Mouse (Mus musculus): ENCODE measurements at regions not wholly inside any gene's neighbourhood (a gene's known extent, or its start where the extent isn't known, plus 50 kb on each side); places are given as distances from the start of the nearest gene placed in this dataset.

DNA sequence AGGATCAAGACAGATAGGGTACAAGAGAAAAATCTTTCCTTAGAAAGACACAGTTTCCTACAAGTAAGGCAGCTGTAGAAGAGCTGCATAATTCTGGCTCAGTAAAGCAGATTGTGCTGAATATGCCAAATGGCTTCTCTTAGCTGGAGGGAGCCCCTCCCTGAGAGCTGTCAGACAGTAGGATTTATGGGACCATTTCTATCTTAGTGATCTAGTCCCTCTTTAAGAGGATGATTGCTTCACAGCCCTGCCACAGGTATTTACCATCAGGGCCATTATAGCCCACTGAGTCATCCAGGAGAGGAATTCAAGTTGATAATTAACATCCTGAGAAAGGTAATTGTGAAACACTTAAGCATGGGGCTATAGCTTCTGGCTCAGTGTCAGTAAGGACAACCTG is 101.5 kb upstream of the Cypt1 start:
- intact Hi-C loops (cut with DNase I), result no loop called here
- DNase-seq, result no peak

GRCm38 (mm10) chrX:16421663-16422062 is 101.0 kb upstream of the Cypt1 start:
- DNase-seq, result no peak
- intact Hi-C loops (cut with DNase I), result no loop called here

DNA sequence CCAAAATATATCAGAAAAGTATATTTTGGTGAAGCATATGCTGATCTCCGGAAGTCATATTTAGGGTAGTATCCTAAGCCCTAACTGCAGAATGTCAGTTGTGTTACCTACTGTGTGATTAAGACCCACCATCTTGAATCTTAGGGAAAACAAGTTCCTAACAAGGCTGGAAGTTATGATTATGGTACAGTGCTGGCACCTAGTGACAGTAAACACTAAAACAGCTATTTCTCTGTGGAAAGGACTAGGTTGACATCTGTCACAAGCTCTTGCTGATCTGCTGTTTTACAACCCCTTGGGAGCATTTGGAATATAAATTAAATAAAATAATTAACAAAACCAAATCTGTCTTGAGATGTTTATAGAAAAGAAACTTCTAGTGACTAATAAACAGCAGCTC is 84.6 kb upstream of the Cypt1 start:
- intact Hi-C loops (cut with DNase I), result no loop called here
- DNase-seq, result no peak

GRCm38 (mm10) chrX:16450496-16451078 is 72.1 kb upstream of the Cypt1 start:
- intact Hi-C loops (cut with DNase I), result loop anchor here (5.0 kb wide), 1 partner anchor 412 kb away; no protein-coding TSS in a partner anchor

More at GRCm38 (mm10) chrX:16450496-16451078, 72.1 kb upstream of the Cypt1 start:
- no peak for DNase-seq

Data from gastrocnemius, postnatal 36 days (tissue).